Mouse (Mus musculus) right cerebral cortex, postnatal 10 days (tissue): ENCODE data around the gene Nsmce3.

Source experiments
- DNase-seq, 2 experiments: peaks; one replicate each; pipeline ENCODE4 v3.0.0; 2021; ENCODE audit warnings: low spot score in 2 of 2

Nsmce3 gene

DNA sequence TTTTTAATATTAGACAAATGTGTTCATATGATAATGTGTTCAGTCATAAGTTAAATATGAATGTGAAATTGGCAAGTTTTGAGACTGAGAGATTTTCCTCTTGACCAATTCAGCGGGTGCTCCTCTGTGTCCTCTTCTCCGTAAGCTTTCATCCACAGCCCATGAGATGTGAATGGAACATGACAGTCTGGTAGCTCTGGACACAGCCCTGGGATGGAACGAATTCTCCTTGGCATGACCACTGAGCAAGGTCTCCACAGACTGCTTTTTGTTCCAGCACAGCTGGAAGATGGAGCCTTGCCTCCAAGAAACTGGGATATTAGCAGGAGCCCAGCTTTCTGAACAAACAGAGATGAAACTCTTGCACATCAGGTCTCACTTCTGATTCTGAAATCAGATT, 9.8 kb downstream of the Nsmce3 start:
- DNase-seq: no peak

DNA sequence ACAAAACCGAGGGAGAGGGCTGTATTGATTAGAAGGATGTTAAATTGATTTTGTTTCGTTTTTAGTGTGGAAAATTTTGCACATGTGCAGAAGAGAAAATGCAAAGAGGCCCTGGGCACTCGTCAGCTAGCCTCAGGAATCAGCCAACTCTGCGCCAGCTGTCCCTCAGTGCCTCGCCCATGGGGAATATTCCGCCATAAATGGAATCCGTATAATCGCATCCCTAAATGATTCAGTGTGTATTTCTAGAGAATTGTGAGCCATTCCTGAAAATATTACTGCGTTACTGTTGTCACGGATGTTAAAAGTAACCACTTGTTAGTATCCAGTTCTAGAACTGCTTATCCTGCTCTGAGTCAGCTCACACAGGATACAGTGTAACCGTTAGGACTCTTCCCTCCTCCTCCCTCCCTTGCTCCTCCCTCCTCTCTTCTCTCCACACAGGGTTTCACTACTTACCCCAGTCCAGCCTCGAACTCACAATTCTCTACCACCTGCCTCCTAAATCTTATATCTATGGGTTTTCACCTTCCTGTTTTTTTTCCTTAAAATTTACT, 16.2 kb downstream of the Nsmce3 start:
- no peak for DNase-seq

DNA sequence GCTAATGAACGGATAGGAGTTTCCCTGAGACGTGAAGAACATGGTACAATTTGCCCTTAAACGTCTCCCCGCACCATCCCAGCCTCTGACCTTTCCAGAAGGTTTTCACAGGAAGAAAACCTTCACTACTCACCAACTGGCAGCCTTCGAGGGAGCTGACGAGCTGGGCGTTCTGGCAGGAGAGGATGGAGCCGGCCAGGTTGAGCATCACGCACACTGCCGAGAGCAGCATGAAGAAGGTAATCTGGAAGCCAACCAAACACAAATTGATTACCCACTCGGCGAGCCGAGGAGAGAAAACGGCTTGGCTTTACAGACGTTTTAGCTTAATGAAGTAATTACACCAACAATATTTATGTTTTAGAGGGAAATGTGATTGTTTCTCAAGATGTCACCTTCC, 16.8 kb downstream of the Nsmce3 start:
- no peak for DNase-seq

DNA sequence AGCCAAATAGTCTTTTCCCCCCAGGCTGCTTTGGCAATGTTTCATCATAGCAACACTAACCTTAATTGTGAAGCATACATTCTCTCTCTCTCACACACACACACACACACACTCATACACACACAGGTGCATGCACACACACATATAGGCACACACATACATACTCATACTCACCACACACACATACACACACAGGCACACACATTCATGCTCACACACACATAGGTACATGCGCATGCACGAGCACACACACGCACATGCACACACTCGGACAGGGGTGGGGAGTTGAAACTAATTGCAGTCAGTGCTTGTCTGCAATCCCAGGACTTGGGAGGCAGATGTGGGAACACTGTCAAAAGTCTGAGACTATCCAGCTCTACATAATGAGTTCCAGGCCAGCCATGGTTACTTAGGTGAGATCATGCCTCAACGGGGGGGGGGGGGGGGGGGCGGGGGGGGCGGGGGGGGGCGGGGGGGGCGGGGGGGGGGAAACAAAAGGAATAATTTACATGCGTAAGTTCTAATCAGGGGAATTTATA, 17.3 kb downstream of the Nsmce3 start:
- DNase-seq: no peak

DNA sequence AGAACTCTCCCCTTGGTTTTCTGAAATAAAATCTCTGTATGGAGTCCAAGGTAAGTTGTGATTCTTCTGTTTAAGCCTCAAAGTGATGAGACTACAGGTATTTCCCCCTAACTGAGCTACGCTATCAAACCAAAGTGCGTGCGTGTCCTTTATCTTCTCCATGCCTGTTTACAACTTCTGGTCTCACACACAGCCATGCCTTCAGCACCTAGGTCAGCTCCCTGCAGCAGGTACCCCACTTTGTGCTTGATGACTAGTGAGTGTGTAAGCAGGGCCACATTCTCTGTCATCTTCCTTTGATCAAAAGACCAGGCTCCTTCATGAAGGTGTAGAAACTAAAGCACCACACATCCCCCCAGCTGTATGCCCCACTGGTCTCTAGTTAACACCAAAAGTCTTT, 22.0 kb downstream of the Nsmce3 start:
- DNase-seq: no peak

DNA sequence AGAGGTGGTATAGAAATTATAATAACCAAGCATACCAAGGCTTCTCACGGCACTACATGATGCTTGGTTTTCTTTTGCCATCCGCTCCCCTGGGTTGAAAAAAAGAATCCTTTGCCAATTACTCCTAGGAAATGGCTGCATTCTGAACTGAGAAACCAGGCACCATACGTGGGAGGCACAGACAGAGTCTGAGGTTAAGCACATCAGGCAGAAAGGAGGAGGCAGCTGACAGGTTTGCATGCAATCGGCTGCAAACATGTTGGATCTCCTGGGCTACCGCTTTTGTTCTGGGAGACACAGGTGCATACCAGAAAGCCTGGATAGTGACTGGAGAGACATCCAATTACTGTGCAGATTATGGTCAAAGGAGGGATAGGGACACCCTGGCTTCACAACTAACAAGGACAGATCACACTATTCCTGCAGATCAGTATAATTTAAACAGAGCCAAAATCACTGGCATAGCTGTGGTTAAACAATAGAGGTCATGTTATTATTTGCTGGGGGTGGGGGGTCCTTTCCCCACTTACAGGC, 25.4 kb downstream of the Nsmce3 start:
- DNase-seq: no peak

DNA sequence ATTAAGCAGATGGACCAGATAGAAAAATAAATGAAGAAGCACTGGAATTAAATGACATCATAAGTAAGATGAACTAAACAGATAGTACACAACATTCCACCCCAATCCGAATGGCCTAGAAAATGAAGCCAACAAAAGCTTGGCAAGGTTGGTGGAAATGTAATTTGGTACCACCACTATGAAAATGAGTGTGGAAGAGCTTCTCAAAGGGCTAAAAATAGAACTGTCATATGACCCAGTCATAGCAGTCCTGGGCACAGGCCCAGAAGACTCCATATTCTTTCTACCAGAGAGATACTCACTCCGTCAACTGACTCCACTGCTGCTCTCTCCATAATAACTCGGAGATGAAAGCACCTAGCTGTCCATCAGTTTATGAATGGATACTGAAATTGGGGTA, 26.7 kb downstream of the Nsmce3 start:
- no peak for DNase-seq

DNA sequence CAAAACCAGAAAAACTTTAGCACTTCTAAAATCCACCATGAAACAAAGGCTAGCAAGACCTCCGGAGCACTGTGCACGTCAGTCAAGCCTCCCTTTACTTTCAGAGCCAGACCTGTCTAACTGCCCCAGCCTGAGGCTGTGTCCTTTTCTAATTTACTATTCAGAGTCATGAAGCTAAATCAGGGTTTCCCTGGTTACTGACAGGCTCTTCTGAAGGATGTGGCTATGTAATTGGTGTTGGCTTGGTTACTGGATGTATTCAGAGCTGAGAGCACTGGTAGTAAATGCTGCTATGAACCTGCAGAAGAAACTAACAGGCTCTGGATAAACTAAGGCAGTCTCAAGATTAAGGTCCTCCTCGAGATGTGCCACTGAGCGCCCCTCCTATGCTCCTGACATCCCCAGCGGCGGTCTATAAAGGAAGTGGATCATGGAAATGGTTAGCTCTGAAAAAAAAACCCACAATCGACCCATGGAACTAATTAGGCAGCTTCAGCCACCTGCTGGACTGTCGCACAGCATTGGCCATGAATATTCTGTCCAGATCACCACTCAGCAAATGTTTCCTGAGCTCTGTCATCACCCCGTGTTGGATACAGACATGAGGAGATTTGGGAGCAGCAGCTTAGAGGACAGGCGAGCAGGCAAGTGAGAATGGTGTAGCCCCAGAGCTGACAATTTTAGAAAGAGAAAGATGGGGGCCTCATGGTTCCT, 31.7 kb downstream of the Nsmce3 start:
- peak in 1 of 2 experiments; percentile 45 for DNase-seq

DNA sequence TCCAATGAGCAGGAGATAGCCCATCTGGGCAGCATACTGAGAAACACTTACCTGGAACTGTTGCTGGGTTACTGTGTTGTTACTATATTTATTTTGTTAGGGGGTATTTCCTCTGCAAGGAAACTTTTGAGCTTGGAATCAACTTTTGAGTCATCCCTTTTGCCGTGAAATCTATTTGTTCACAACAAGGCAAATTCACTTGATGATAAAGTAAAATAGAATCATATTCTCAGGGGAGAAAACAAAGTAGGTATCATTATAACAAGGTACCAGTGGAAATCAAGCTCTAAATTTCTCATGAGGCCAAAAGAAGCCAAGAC, 32.3 kb downstream of the Nsmce3 start:
- no peak for DNase-seq

DNA sequence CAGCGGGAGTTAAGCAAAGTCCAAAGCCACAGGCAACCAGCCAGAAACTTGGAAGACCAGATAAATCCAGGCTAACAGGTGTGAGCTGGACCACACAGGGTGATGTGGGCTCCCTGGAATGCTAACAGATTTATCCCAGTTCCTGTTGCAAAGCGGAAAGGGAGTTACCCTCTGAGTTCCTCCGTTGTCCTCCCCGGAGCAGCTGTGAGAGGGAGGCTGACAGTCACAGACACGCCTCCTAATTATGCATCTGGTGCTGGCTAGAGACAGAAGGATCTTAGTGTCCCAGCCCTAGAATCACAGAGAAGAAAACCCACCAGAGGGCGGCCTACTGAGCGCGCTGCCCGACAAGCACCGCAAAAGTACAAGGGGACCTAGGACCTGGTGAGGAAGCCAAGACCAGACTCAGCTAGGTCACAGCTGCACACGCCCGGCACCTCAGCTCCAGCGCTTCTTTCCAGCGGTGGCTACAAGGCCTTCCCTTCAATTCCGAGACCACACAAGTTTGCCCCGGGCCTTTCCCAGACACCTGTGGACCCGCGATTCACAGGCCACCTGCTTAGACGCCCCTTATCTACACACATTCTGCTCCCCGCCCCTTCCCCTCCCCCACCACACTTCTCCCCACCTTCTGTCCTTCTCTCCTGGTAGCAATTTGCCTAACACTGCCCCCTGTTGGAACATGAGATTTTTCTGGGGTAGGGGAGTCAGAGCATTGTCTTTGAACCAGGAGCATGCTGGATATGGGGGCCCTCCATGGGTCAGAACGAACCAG, 32.8 kb downstream of the Nsmce3 start:
- DNase-seq: peak; percentile 64 to 72

DNA sequence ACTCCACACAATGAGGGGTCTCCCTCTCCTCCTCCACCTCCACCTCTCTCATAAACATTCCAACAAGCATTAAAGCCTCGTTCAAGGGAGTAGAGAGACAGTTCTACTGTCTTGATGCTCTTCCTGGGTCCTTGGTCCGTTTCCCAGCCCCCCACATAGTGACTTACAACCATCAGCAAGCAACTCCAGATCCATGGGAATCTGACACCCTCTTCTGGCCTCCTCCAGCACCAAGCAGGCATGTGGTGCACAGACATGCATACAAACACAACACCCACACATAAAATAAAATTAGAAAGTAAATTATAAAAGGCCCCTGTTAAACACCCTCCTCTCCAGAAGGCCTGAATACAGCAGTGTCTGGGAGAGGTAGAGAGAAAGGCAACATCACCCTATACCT, 33.5 kb downstream of the Nsmce3 start:
- peak in 1 of 2 experiments; percentile 53 for DNase-seq

DNA sequence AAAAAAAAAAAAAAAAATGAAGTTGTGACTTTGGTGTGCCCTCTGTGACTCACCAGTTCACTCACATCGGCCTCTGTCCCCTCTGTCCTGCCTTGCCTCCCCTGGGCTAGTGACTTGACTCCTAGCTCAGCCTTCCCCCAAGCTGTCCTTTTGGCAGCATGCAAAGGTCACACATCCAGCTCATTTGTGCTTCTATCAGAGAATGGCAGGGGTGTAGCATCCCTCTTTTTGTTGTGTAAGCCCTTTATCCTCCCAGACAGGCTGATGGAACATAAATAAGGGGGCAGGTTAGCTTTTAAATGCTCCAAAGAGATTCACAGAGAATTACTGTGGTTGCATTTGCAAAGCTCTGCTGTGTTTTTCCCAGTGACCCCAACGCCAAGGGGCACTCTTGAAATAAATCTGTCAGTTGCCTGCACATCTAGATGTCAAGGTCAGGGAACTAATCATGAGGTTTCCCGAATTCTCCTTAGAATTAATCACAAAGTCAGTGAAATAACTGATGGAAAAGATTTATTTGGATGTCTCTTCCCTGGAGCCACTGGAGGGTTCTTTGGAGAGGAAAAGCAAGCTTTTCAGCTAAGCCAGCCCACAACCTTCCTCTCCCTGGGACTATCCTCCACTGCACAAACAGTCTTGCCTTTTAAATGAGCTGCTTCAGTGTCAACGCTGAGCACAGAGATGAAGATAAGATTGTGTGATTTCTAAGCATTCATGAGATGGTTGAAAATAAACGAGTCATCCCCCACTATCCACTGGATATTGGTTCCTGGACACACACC, 42.4 kb downstream of the Nsmce3 start:
- DNase-seq: no peak

DNA sequence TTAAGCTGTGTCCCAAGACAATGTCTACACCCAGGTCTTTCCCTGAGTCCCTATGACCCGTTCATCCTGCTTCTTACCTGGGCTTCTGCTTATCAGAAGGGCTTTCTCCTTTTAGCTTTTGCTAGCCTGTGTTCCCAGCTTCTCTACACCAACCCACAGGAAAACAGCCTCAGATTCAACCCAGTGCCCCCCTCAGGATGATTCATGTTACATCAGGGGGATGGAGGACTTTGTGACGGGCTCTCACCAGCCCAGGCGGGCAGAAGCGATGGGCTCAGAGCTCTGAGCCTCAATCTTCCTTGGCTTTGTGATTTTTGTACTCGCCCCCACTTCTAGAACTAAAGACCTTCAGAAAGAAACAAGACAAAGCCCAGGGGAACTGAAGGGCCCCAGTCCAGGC, 51.7 kb downstream of the Nsmce3 start:
- DNase-seq: no peak

DNA sequence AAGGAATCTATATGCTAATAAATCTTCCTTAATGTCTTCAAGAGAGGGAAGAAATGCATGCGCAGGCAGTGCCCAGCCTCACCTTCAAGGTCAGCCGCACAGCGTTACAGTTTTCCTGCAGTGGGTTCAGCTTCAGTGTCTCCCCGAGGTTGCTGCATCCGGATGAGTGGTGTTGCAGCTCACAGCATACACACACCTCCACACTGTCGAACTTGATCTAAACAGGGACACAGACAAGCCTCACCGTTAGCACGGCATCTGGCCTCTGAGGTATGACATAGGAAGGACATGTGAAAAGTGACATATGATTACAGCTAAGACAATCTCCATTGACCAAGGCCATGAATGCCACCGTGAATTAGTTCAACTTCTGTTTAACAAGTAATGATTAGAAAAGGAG, 53.1 kb downstream of the Nsmce3 start:
- no peak for DNase-seq
